In the genomic region with DNA sequence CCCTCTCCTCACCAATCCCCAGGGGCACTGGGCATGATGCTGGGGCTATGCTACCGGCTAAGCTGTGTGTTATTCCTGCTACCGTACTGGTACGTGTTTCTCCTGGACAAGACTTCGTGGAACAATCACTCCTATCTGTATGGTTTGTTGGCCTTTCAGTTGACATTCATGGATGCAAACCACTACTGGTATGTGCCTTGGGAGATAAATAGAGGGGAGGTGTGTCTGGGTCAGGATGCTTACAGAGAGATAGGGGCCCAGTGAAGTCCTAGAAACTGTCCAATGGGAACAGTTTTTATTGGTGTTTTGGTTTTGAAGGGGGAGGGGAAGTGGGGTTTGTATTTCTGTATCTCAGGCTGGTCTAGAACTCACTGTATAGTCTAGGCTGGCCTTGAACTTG, we compare ENCODE assay signal across 15 mouse cellular contexts.
"Had no signal": no experiment of that assay in that cellular context is flagged by ENCODE, and none has a peak within 500 bp of the region (broad histone marks: within the 10 kb centered on the region; RNA-seq: fewer than 3 reads in every experiment).

No protein-coding gene starts in this region.

- ATAC-seq: midbrain, embryonic 15.5 days had no signal

- H3K9ac ChIP-seq: limb, embryonic 13.5 days; midbrain, embryonic 15.5 days; neural tube, embryonic 12.5 days; stomach, embryonic 15.5 days had no signal

- H3K4me3 ChIP-seq: layer of hippocampus, adult 2 months; limb, embryonic 13.5 days; midbrain, embryonic 15.5 days; neural tube, embryonic 12.5 days; stomach, embryonic 15.5 days had no signal

- H3K27me3 ChIP-seq: limb, embryonic 13.5 days; midbrain, embryonic 15.5 days; neural tube, embryonic 12.5 days; stomach, embryonic 15.5 days had no signal

- H3K27ac ChIP-seq: layer of hippocampus, adult 2 months; midbrain, embryonic 15.5 days; neural tube, embryonic 12.5 days; stomach, embryonic 15.5 days had no signal

- H3K4me2 ChIP-seq: limb, embryonic 13.5 days; midbrain, embryonic 15.5 days; neural tube, embryonic 12.5 days; stomach, embryonic 15.5 days had no signal

- H3K9me3 ChIP-seq: limb, embryonic 13.5 days; midbrain, embryonic 15.5 days; neural tube, embryonic 12.5 days; stomach, embryonic 15.5 days had no signal

- DNase-seq: kidney, adult 11 months; kidney, adult 9 months; kidney, postnatal 10 days; kidney, postnatal 4 days; left cerebral cortex, postnatal 4 days; lung, adult 18-20 months; retina, postnatal 1 day; right cerebral cortex, postnatal 14 days; thymus, adult 2 months; thymus, postnatal 25 days had no signal
